Mouse (Mus musculus) erythroblast, embryonic 14.5 days (primary cell): ENCODE data around the gene Cacna1d.

Experiments
- GATA1 ChIP-seq: IDR thresholded peaks from 2 replicates; pipeline ENCODE4 v1.6.1; 2012; ENCODE audit warnings: low read length, inconsistent platforms, mixed read lengths
- TAL1 ChIP-seq: IDR thresholded peaks from 3 replicates; pipeline ENCODE4 v1.6.1; 2012; ENCODE audit warnings: low read length, inconsistent platforms, mixed read lengths

GRCm38 (mm10) chr14:30354127-30354463 is 137.2 kb downstream of the Cacna1d start:
- no peak for TF ChIP-seq GATA1
- TF ChIP-seq TAL1 = no peak
